Mouse (Mus musculus): ENCODE data around the gene Olfr1335. TPM values are rescaled to one million over a fixed set of nuclear protein-coding genes. Genes with fewer than 3 reads are reported as not detected.

Olfr1335 gene
- not detected in 2 replicates for total RNA-seq (2021)
- long read RNA-seq, experiment 1 = 0 reads
- long read RNA-seq, experiment 2 = 0 reads

GRCm38 (mm10) chr4:118809844-118810243, at the start of gene Olfr1335:
Gene Olfr1335 (minus strand): TSS chr4:118809944.
- no peak for DNase-seq

GRCm38 (mm10) chr4:118836179-118836578, 26.4 kb upstream of the Olfr1335 start, which contains the start of gene Olfr1333:
Gene Olfr1333 (minus strand): TSS chr4:118836279.
- DNase-seq = no peak

GRCm38 (mm10) chr4:118818921-118819320, 9.2 kb upstream of the Olfr1335 start:
- no peak for DNase-seq

GRCm38 (mm10) chr4:118792796-118793195, 16.9 kb downstream of the Olfr1335 start:
- peak; percentile 5 for DNase-seq

- no peak for DNase-seq
These were observed 27.3 kb downstream of the Olfr1335 start, which contains the start of gene Olfr1337 for GRCm38 (mm10) chr4:118782486-118782885. Gene Olfr1337 (minus strand): TSS chr4:118782586.

Other genes starting within 250 kb of the Olfr1335 start
- not detected in 2 replicates for gene Cfap57, start 189.2 kb downstream of the Olfr1335 start, total RNA-seq (2021)
- gene Ebna1bp2, start 189.1 kb downstream of the Olfr1335 start, total RNA-seq (2021) = 67.7 and 86.3 TPM in 2 replicates
- gene Olfr62, start 151.0 kb downstream of the Olfr1335 start, total RNA-seq (2021) = not detected in 2 replicates
- gene Olfr1342, start 117.2 kb downstream of the Olfr1335 start, total RNA-seq (2021) = not detected in 2 replicates
- not detected in 2 replicates for gene Olfr1341, start 106.4 kb downstream of the Olfr1335 start, total RNA-seq (2021)
- gene Olfr1340, start 89.8 kb downstream of the Olfr1335 start, total RNA-seq (2021) = not detected in 2 replicates
- gene Olfr1339, start 77.8 kb downstream of the Olfr1335 start, total RNA-seq (2021) = not detected in 2 replicates
- gene Olfr1338, start 51.2 kb downstream of the Olfr1335 start, total RNA-seq (2021) = not detected in 2 replicates
- gene Olfr1337, start 27.4 kb downstream of the Olfr1335 start, total RNA-seq (2021) = not detected in 2 replicates
- not detected in 2 replicates for gene Olfr1333, start 26.3 kb upstream of the Olfr1335 start, total RNA-seq (2021)
- not detected in 2 replicates for gene Olfr1331, start 54.7 kb upstream of the Olfr1335 start, total RNA-seq (2021)
- not detected in 2 replicates for gene Olfr1330, start 78.7 kb upstream of the Olfr1335 start, total RNA-seq (2021)
- gene Olfr1329, start 107.5 kb upstream of the Olfr1335 start, total RNA-seq (2021) = not detected in 2 replicates
- not detected in 2 replicates for gene Olfr1328, start 128.7 kb upstream of the Olfr1335 start, total RNA-seq (2021)
- gene Lao1, start 151.6 kb upstream of the Olfr1335 start, total RNA-seq (2021) = 0.33 and 0.60 TPM in 2 replicates